Mouse (Mus musculus) spleen, postnatal 36 days (tissue): Measurements from ENCODE around the gene 1700003F12Rik.

Source experiments
- DNase-seq, 2 experiments: peaks; one replicate each; pipeline ENCODE4 v3.0.0; 2022; ENCODE audit warnings: low spot score in 2 of 2, mixed read lengths in 1 of 2

The 1700003F12Rik gene

GRCm38 (mm10) chr2:154574271-154574670 lies 27.4 kb downstream of the 1700003F12Rik start:
- DNase-seq = peak; percentile 49 to 50

- no peak for DNase-seq
Measured at GRCm38 (mm10) chr2:154576876-154577743, 30.2 kb downstream of the 1700003F12Rik start.

- DNase-seq = no peak
Measured at GRCm38 (mm10) chr2:154577744-154578067, 30.8 kb downstream of the 1700003F12Rik start.

- no peak for DNase-seq
Measured at GRCm38 (mm10) chr2:154580586-154580985, 33.7 kb downstream of the 1700003F12Rik start.

GRCm38 (mm10) chr2:154581421-154581820 lies 34.5 kb downstream of the 1700003F12Rik start:
- no peak for DNase-seq

- DNase-seq = no peak
Measured at GRCm38 (mm10) chr2:154583906-154584872, 37.3 kb downstream of the 1700003F12Rik start.

- DNase-seq = no peak
Measured at GRCm38 (mm10) chr2:154584931-154585601, 38.2 kb downstream of the 1700003F12Rik start.

GRCm38 (mm10) chr2:154586405-154586804 lies 39.5 kb downstream of the 1700003F12Rik start:
- DNase-seq = peak in 1 of 2 experiments; percentile 24

- DNase-seq = no peak
Measured at GRCm38 (mm10) chr2:154589051-154589450, 42.2 kb downstream of the 1700003F12Rik start.

- no peak for DNase-seq
Measured at GRCm38 (mm10) chr2:154591239-154591638, 44.4 kb downstream of the 1700003F12Rik start.

GRCm38 (mm10) chr2:154593025-154593424 lies 46.1 kb downstream of the 1700003F12Rik start:
- peak; percentile 47 to 48 for DNase-seq

- no peak for DNase-seq
Measured at GRCm38 (mm10) chr2:154595775-154596174, 48.9 kb downstream of the 1700003F12Rik start.

- DNase-seq = peak; percentile 28 to 34
Measured at GRCm38 (mm10) chr2:154597399-154597798, 50.5 kb downstream of the 1700003F12Rik start.
